Mouse (Mus musculus): ENCODE measurements around the gene Midn.

GRCm38 (mm10) chr10:80199440-80200008 is 51.5 kb downstream of the Midn start:
- TF ChIP-seq POLR2A (IDR thresholded peaks at IDR 0.05; ENCODE audit: insufficient read depth, low read length) = no peak
- peak; percentile 88 for TF ChIP-seq CTCF (IDR thresholded peaks at IDR 0.05; ENCODE audit: low read depth, low read length)
- TF ChIP-seq EP300 (IDR thresholded peaks at IDR 0.05; ENCODE audit: insufficient read depth, low read depth, low read length) = no peak
